Mouse (Mus musculus) gonadal fat pad, adult 2 months (tissue): ENCODE measurements at regions not wholly inside any gene's neighbourhood (a gene's known extent, or its start where the extent isn't known, plus 50 kb on each side); places are given as distances from the start of the nearest gene placed in this dataset.

Experiments used
- DNase-seq: peaks from one replicate; pipeline ENCODE4 v3.0.0-alpha.2; 2012; ENCODE audit warnings: low read depth

- no peak for DNase-seq
Measured at GRCm38 (mm10) chr15:62127602-62128158, 1204.9 kb upstream of the A1bg start.

- DNase-seq, result no peak
Measured at GRCm38 (mm10) chr15:62125718-62126117, 1202.9 kb upstream of the A1bg start.

GRCm38 (mm10) chr15:62123756-62124155, 1200.9 kb upstream of the A1bg start:
- DNase-seq, result no peak

- no peak for DNase-seq
Measured at GRCm38 (mm10) chr15:62122265-62123023, 1199.6 kb upstream of the A1bg start.

- no peak for DNase-seq
Measured at GRCm38 (mm10) chr15:62121696-62122095, 1198.9 kb upstream of the A1bg start.

- no peak for DNase-seq
Measured at GRCm38 (mm10) chr15:62120735-62121134, 1197.9 kb upstream of the A1bg start.

- no peak for DNase-seq
Measured at GRCm38 (mm10) chr15:62118997-62119396, 1196.2 kb upstream of the A1bg start.

- DNase-seq, result no peak
Measured at GRCm38 (mm10) chr15:62116184-62116583, 1193.4 kb upstream of the A1bg start.

- DNase-seq, result no peak
Measured at GRCm38 (mm10) chr15:62114815-62115214, 1192.0 kb upstream of the A1bg start.

GRCm38 (mm10) chr15:62112151-62112550, 1189.3 kb upstream of the A1bg start:
- no peak for DNase-seq

- no peak for DNase-seq
Measured at GRCm38 (mm10) chr15:62107976-62108375, 1185.2 kb upstream of the A1bg start.

GRCm38 (mm10) chr15:62106518-62106975, 1183.7 kb upstream of the A1bg start:
- DNase-seq, result no peak

- no peak for DNase-seq
Measured at GRCm38 (mm10) chr15:62105483-62105882, 1182.7 kb upstream of the A1bg start.

- no peak for DNase-seq
Measured at GRCm38 (mm10) chr15:62104653-62105052, 1181.8 kb upstream of the A1bg start.

GRCm38 (mm10) chr15:62099683-62100082, 1176.9 kb upstream of the A1bg start:
- no peak for DNase-seq

- DNase-seq, result no peak
Measured at GRCm38 (mm10) chr15:62098791-62099660, 1176.2 kb upstream of the A1bg start.

- DNase-seq, result no peak
Measured at GRCm38 (mm10) chr15:62096778-62097177, 1174.0 kb upstream of the A1bg start.

- no peak for DNase-seq
Measured at GRCm38 (mm10) chr15:62095198-62095597, 1172.4 kb upstream of the A1bg start.

- DNase-seq, result no peak
Measured at GRCm38 (mm10) chr15:62093672-62094071, 1170.9 kb upstream of the A1bg start.

GRCm38 (mm10) chr15:62092671-62093185, 1169.9 kb upstream of the A1bg start:
- no peak for DNase-seq

GRCm38 (mm10) chr15:62091746-62092659, 1169.2 kb upstream of the A1bg start:
- no peak for DNase-seq
